Mouse (Mus musculus): ENCODE results near the gene Naip1.
"Not testable (repeated sequence)": the region's sequence is repeated elsewhere in the genome, so short reads cannot be mapped to it uniquely, and the experiment has no call there.

The Naip1 gene

GRCm38 (mm10) chr13:100452415-100453127 lies at the start of gene Naip1:
Gene Naip1 (minus strand): TSS chr13:100452869.
- not testable (repeated sequence) for DNase-seq (ENCODE audit: low spot score)

DNA sequence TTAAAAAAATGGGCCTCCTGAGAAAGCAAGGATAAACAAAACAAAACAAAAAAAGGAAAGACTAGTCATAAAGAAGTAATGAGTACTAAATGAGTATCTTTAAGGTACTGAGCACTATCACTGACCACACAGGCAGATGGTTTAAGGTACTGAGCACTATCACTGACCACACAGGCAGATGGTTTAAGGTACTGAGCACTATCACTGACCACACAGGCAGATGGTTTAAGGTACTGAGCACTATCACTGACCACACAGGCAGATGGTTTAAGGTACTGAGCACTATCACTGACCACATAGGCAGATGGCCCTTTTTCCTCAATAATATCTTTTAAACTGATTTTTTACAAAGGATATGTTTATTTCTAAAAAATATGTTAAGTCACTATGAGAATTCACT lies 47.0 kb upstream of the Naip1 start:
- DNase-seq (ENCODE audit: low spot score), result not testable (repeated sequence)

DNA sequence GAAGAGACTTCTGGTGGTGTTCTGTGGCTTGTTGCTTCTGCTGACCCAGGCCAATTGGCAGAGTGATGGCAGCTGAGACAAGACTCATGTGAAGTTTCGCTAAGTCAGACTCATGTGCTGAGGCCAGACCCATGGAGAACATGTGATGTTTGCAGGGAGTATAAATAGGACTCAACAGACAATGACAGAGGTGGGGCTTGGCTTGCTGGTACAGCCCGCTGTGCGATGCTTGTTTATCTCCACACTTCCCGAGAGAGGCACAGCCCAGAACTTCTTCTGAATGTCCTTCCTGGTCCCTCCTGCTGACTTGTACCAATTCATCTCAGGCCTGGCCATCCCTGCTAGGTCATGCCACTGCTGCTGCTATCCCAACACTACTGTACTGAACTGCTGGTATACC lies 42.7 kb upstream of the Naip1 start:
- DNase-seq (ENCODE audit: low spot score), result no peak

GRCm38 (mm10) chr13:100494370-100494769 lies 41.7 kb upstream of the Naip1 start:
- not testable (repeated sequence) for DNase-seq (ENCODE audit: low spot score)

- no peak for DNase-seq (ENCODE audit: low spot score)
Measured at GRCm38 (mm10) chr13:100493313-100493712, 40.6 kb upstream of the Naip1 start.

GRCm38 (mm10) chr13:100492061-100492787 lies 39.6 kb upstream of the Naip1 start, which contains the start of gene Gtf2h2:
Gene Gtf2h2 (minus strand): TSS chr13:100492579.
- DNase-seq (ENCODE audit: low spot score), result peak; percentile 82

- no peak for DNase-seq (ENCODE audit: low spot score)
Measured at GRCm38 (mm10) chr13:100491623-100492022, 39.0 kb upstream of the Naip1 start.

DNA sequence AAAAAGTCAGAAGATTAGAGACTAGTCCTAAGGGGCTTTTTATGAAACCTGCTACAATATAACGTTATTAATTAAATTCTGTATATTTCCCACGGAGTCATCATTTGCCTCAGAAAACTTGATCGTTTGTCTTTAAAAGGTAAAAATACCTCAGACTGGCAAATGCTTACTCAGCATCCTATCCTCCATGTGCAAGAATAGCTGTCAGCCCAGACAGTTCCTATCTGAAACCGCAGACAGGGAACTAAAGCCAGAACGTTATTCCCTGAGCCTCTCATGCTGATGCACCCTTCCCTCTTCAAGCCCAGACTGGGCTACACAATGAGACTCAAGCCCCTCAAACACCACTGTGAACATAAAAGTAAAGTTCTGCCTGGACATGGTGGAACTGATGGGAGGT lies 37.8 kb upstream of the Naip1 start:
- no peak for DNase-seq (ENCODE audit: low spot score)

GRCm38 (mm10) chr13:100483610-100484009 lies 30.9 kb upstream of the Naip1 start:
- DNase-seq (ENCODE audit: low spot score), result no peak

- DNase-seq (ENCODE audit: low spot score), result no peak
Measured at GRCm38 (mm10) chr13:100463527-100464222, 11.0 kb upstream of the Naip1 start.

- DNase-seq (ENCODE audit: low spot score), result no peak
Measured at GRCm38 (mm10) chr13:100461336-100461735, 8.7 kb upstream of the Naip1 start.

DNA sequence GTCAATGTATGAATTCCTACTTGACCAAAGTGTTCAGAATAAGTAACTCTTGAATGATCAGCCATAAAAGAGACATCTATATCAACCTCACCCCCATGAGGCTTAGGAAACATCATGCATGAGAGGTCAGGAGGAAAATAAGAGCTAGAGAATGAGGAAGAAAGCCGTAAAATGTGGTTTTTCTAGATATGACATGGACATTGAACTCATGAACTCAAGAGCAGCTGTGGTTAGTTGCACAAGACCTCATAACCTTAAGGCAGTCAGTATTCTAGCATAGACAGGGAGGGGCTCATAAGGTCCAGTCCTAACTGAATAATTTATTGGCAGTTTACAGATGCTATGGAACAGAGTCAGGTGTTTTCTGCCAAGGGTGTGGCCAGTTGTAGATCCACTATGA lies 3.2 kb downstream of the Naip1 start:
- DNase-seq (ENCODE audit: low spot score), result no peak

DNA sequence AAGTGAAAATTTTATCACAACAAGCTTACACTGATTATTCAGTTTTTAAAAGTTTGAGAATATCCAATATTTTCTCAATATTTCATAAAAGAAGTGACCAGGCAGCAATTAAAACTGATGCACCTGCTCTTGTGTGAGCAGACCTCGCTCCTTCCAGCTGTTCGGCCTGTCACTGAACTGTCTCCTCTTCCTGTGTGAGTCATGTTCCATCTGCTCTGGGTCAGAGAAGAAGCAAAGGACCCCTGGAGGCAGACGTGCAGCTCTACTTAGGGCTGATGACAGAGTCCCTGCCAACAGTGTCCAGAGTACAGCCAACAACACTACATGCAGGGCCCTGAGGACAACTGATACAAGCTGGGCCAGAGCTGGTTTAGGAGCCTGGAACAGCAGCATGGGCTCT lies 12.6 kb downstream of the Naip1 start:
- DNase-seq (ENCODE audit: low spot score), result no peak

DNA sequence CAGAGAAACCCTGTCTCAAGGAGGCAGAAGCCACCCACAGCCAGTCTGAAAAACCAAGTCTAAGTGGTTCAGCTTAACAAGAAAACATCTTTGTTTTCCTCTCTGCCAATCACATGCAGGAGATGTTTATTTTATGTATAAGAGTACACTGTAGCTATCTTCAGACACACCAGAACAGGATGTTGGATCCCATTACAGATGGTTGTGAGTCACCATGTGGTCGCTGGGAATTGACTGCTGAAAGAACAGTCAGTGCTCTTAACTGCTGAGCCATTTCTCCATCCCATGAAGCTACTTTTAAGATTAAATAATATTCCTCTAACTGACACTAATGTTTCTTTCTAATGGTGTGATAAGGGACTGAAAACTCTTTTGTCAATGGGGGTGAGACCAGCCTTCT lies 14.0 kb downstream of the Naip1 start:
- DNase-seq (ENCODE audit: low spot score), result no peak

DNA sequence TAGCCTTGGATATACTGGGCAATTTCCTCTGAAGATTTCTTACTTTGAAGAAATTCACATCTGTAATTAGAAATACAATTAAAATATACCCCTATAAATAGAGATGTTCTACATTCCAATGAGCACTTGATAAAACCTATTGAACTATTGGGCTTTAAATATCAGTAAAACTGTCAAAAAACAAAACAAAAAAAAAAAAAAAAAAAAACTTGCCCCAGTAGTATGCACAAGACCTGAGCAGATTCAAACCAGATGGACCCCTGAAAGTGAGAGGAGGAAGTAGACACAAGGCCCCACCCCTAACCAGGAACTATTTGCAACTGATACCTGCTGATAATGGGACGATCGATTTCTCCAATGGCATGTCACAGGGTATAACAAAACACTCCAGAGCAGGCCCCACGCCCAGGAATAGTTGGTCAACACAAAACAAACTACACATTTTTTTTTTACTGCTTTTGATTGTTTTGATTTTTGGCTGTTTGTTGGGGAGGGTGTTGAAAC lies 15.3 kb downstream of the Naip1 start:
- DNase-seq (ENCODE audit: low spot score), result no peak

DNA sequence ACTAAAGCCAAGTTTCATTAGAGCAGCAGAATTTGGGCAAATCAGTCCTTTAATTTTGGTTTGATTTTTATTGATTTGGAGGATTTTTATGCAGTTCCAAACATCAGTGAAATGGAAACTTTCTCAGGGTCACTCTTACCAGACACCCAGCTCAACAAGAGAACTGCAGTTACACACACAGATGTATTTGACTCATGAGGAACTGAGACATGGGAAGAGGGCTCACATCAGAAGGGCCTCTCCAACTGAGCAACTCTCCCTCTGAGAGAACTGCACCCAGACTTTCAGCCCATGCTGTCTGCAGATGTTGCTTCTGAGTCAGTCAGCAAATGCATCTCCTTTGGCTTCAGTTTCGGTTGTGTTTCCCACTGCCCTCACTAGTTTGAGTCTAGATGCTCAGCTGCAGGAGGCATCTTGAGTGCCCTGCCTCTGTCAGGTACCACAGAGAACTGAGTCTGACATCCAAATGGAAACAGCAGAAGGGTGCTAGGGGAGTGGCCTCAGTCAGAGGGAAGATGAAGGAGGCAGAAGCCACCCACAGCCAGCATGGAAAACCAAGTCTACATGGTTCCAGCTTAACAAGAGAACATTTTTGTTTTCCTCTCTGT lies 16.0 kb downstream of the Naip1 start:
- DNase-seq (ENCODE audit: low spot score), result not testable (repeated sequence)

DNA sequence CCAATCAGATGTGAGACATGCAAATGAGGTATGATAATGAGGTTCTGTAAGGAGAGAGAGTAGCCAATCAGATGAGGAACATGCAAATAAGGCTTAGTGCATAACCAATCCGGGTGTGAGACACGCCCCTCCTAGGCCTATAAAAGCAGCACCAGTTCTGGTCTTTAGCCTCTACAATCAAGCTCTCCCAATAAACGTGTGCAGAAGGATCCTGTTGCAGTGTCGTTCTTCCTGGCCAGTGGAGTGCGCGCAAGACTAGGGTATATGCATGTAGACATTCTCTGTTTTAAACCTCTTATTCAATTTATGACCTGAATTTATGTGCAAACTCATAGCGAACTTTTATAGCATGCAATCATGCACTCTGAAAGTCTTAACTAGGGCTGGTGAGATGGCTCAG lies 32.7 kb downstream of the Naip1 start:
- not testable (repeated sequence) for DNase-seq (ENCODE audit: low spot score)

DNA sequence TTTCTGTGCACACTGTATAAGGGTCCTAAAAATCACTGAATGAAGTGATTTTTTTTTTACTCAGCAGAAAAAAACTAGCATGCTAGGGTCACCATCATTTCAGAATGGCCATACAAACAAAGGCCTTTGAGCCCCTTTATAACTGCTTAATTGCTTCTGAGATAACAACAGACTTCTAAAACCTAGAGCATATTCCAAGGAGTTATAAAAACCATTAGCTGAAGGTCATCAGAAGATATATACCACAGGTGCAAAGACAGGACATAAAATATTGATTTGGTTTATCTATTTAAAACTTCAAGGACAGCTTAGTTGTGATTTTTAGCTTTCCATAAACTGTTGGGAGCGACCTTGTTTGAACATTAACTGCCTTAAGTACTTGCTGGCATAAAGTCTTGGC lies 38.2 kb downstream of the Naip1 start:
- DNase-seq (ENCODE audit: low spot score), result no peak

DNA sequence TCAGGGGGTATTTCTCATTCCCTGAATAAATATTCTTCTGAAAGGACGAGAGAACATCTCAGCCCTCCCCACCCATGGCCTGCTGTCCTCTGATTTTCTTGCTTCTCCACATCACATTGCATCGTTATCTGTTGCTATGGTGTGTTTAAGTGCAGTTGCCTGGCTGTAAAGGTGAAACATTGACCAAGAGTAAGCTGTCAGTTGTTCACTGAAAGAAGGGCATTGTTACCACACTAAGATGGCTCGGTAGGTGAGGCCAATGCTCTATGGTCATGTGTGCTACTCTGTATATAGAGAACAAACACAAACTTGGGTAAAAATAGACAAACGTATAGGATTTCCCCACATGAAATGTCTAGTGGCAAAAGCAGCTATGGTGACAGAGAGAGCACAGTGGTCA lies 42.8 kb downstream of the Naip1 start:
- DNase-seq (ENCODE audit: low spot score), result no peak

- no peak for DNase-seq (ENCODE audit: low spot score)
Measured at GRCm38 (mm10) chr13:100409181-100409580, 43.5 kb downstream of the Naip1 start.

DNA sequence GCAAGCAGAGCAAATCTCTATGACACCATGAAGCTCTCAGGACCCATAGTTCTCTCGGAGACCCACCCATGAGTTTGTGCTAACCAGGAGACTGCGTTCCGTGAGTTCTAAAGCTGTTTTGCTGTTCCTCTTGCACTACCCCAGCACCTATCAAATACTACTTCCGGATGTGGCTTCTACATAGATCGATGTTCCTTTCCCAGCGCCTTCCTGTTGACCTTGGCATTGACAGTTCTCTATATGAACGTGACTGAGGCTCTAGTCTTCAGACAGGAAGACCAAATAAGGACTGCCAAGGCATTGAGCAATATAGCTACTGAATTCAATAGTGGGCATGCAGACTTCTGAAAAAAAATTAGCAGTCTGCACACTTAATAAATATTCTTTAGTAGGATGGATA lies 44.4 kb downstream of the Naip1 start:
- DNase-seq (ENCODE audit: low spot score), result no peak

DNA sequence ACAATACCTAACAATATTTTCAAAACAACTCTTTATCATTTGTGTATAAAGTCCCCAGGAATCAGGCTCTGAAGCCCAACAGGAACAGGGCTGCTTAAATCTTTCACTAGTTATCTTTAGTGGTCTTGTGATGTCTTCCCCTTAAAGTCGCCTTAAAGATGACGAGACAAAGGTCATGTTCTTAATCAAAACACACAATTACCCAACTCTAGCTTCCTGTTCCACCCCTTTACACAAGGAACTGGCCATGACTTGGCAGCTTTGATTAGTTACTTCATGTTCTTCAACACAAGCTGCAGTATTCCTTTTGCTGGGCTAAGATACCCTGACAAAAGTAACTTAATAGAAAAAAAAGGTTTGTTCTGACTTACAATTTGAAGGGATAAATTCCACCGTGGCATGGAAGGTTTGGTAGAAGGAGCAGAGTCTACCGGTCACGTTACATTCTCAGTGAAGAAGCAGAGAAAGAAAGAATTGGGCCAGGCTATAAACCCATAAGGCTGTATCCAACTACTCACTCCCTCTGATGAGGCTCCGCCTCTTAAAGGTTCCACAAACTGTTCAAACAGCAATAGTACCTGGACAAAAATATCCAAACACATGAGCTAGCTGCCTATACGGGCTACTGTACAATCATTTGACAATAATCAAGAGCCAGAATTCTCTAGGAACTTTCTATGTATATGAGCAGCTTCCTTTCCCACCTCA lies 49.6 kb downstream of the Naip1 start:
- not testable (repeated sequence) for DNase-seq (ENCODE audit: low spot score)
